In genomic region chr13:103241092-103241491, GRCm38 (mm10) we compare ENCODE assay signal across 26 mouse cellular contexts.
"Had no signal": no experiment of that assay in that cellular context is flagged by ENCODE, and none has a peak within 500 bp of the region (broad histone marks: within the 10 kb centered on the region; RNA-seq: fewer than 3 reads in every experiment).

No protein-coding gene starts in this region.

- DNase-seq: cerebellum, adult 2 months; cerebellum, adult 8-10 months; cerebellum, adult 9-10 months; cerebellum, adult 9-11 months; cerebellum, postnatal 10 days; cerebellum, postnatal 14 days; cerebellum, postnatal 25 days; cerebellum, postnatal 36 days; embryo, embryonic 11 days; forebrain, postnatal 0 days; gastrocnemius, adult 2 months; gastrocnemius, postnatal 10 days; gastrocnemius, postnatal 14 days; gastrocnemius, postnatal 25 days; gastrocnemius, postnatal 36 days; heart, adult 18-20 months; heart, adult 2 months had no signal

- H3K27ac ChIP-seq: embryonic facial prominence, embryonic 10.5 days; embryonic facial prominence, embryonic 12.5 days; embryonic facial prominence, embryonic 13.5 days; embryonic facial prominence, embryonic 15.5 days; forebrain, embryonic 10.5 days; forebrain, embryonic 12.5 days; forebrain, embryonic 13.5 days; forebrain, embryonic 15.5 days; gastrocnemius, adult 2 months; heart, adult 2 months had no signal

- H3K36me3 ChIP-seq: embryonic facial prominence, embryonic 10.5 days; embryonic facial prominence, embryonic 12.5 days; embryonic facial prominence, embryonic 13.5 days; embryonic facial prominence, embryonic 15.5 days; forebrain, embryonic 10.5 days; forebrain, embryonic 12.5 days; forebrain, embryonic 15.5 days had no signal

- H3K4me3 ChIP-seq: embryonic facial prominence, embryonic 10.5 days; embryonic facial prominence, embryonic 12.5 days; embryonic facial prominence, embryonic 13.5 days; embryonic facial prominence, embryonic 15.5 days; erythroblast, embryonic 14.5 days; forebrain, embryonic 10.5 days; forebrain, embryonic 12.5 days; forebrain, embryonic 13.5 days; forebrain, embryonic 15.5 days; gastrocnemius, adult 2 months; heart, adult 2 months had no signal

- H3K9me3 ChIP-seq: embryonic facial prominence, embryonic 10.5 days; embryonic facial prominence, embryonic 12.5 days; embryonic facial prominence, embryonic 13.5 days; embryonic facial prominence, embryonic 15.5 days; forebrain, embryonic 10.5 days; forebrain, embryonic 12.5 days; forebrain, embryonic 13.5 days; forebrain, embryonic 15.5 days had no signal

- H3K4me1 ChIP-seq: embryonic facial prominence, embryonic 10.5 days; embryonic facial prominence, embryonic 12.5 days; embryonic facial prominence, embryonic 13.5 days; embryonic facial prominence, embryonic 15.5 days; forebrain, embryonic 12.5 days; forebrain, embryonic 13.5 days; forebrain, embryonic 15.5 days had no signal

- H3K27me3 ChIP-seq: embryonic facial prominence, embryonic 12.5 days; embryonic facial prominence, embryonic 13.5 days; embryonic facial prominence, embryonic 15.5 days; forebrain, embryonic 13.5 days; forebrain, embryonic 15.5 days had no signal

- H3K4me2 ChIP-seq: embryonic facial prominence, embryonic 12.5 days; embryonic facial prominence, embryonic 13.5 days; embryonic facial prominence, embryonic 15.5 days; forebrain, embryonic 12.5 days; forebrain, embryonic 13.5 days; forebrain, embryonic 15.5 days had no signal
